Mouse (Mus musculus): ENCODE measurements around the gene Gm42421. TPM values are rescaled to one million over a fixed set of nuclear protein-coding genes. Genes with fewer than 3 reads are reported as not detected.

Gene Gm42421
- total RNA-seq, 2 experiments from 2014 or later = 0.89 TPM; not detected in 1

Other genes with a start within 250 kb of the Gm42421 start
- gene Usp42, start 195.9 kb upstream of the Gm42421 start, total RNA-seq (2021) = 1 to 10 TPM; 4.2 to 6.4 TPM
- 10 to 100 TPM; 21.9 to 24.8 TPM for gene Eif2ak1, start 110.4 kb upstream of the Gm42421 start, total RNA-seq (2021)
- gene Ankrd61, start 30.5 kb upstream of the Gm42421 start, total RNA-seq (2021) = not detected
- 100 to 1,000 TPM; 125 to 170 TPM for gene Aimp2, start 18.3 kb upstream of the Gm42421 start, total RNA-seq (2021)
- 1 to 10 TPM; 4.4 to 4.5 TPM for gene Pms2, start 18.2 kb upstream of the Gm42421 start, total RNA-seq (2021)
- gene Rsph10b, start 4.9 kb downstream of the Gm42421 start, total RNA-seq (2021) = under 1 TPM; 0.59 to 0.89 TPM
- gene Ccz1, start 86.7 kb downstream of the Gm42421 start, total RNA-seq (2021) = 10 to 100 TPM; 35.4 to 37.0 TPM
- gene Ocm, start 98.5 kb downstream of the Gm42421 start, total RNA-seq (2021) = not detected
- gene Lmtk2, start 172.3 kb downstream of the Gm42421 start, total RNA-seq (2021) = 10 to 100 TPM; 19.4 to 19.8 TPM